Mouse (Mus musculus): ENCODE measurements around the gene Hivep1.

DNA sequence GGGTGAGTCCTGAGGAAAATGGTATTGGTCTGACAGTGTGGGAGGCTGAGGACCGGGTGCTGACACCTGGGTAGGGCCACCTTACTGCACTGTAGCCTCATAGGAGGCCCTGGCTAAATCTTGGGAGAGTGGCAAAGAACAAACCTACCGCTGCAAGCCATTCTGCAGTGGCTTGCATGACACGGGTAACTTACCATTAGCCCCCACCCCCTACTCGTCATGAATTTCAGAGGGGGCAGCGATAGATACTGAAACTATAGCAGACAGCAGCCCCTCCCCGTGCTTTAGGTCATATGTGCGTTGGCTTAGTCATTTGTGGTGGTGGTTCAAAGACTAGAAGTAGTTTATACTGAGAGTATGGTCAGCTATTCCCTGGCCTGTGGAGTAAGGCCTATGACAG lies 61.8 kb downstream of the Hivep1 start:
- TF ChIP-seq GATA1 (IDR thresholded peaks at IDR 0.05; ENCODE audit: borderline replicate concordance, low read length) (no peak), FLI1 (IDR thresholded peaks at IDR 0.05; ENCODE audit: low read length) (no peak)

All from megakaryocyte, embryonic 14.5 days (primary cell).